Mouse (Mus musculus) lung, postnatal 10 days (tissue): ENCODE measurements at regions not wholly inside any gene's neighbourhood (a gene's known extent, or its start where the extent isn't known, plus 50 kb on each side); places are given as distances from the start of the nearest gene placed in this dataset.
"Not testable (repeated sequence)": the region's sequence is repeated elsewhere in the genome, so short reads cannot be mapped to it uniquely, and the experiment has no call there.

Source experiments
- DNase-seq: peaks from one replicate; pipeline ENCODE4 v3.0.0; 2021

DNA sequence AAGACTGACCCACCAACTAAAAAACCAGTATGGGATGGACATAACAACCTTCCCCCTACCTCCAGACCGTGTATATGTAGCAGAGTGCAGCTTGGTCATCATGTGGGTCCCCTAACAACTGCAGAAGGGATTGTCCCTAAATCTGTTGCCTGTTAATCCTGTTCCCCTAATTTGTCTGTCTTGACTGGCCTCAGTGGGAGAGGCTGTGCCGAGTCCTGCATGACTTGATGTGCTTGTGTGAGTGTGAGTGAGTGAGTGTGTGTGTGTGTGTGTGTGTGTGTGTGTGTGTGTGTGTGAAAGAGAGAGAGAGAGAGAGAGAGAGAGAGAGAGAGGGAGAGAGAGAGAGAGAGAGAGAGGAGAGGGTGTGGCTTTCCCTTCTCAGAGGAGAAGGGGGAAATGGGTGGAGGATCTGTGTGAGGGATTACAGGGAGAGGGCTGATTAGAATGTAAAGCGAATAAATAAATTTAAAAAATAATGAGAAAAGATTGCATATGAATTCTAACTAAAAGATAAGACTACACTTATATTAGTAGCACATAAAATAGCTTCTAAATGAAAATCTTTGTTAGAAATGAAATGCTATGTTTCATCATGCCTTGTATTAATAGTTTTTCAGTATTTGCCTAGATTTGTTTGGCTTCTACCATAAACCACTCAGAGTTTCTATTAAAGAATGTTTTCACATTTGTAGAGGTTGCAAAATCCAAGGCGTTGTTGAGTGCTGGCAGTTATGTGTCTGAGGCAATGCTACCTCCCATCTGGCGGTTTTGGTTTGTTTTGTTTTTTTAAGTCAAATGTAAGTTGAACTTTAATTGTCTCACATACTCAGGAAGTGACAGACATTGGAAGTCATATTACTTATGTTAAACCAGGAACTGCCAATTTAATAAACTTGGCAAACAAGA is 740.9 kb downstream of the Abca13 start:
- peak; percentile 33 for DNase-seq

DNA sequence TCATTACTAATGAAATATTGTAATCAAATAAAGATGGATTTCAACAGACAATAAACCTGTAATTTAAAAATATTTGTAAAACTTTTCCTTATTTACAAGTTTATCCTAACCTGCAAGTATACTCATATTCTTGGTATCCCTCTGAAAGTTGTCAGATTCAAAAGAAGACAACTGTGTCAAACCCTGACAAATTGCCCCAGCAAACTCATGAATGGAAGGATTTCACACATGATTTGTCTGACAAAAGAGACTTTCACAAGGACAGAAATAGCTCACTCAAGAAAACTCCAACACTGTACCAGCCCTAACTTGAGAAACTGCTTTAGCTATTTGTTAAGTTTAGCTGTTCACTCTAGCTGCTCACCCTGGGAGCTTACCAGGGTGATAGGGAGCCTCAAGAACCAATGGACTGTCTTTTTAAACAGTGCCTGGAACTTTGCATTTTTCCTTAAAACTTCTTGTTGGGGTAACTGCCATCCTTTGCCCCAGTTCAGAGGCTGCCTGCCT is 771.0 kb downstream of the Abca13 start:
- no peak for DNase-seq

DNA sequence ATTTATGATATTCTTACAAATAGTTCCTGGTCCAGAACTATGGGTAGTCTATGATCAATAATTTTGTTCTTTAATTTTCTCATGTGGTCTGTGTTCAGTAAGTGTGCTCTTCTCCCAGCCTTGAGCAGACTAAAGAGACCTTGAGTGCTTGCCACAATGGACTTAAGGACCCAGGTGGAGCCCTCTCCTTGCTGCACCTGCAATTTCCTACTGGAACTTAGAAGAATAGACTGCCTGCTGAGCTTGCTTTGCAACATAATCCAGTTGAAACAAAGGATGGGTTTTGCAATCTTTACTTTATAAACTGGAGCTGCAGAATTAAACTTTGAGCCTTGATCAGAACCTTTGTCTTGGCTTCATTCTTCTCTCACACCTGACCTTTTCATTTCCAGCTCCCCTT is 791.2 kb downstream of the Abca13 start:
- no peak for DNase-seq

DNA sequence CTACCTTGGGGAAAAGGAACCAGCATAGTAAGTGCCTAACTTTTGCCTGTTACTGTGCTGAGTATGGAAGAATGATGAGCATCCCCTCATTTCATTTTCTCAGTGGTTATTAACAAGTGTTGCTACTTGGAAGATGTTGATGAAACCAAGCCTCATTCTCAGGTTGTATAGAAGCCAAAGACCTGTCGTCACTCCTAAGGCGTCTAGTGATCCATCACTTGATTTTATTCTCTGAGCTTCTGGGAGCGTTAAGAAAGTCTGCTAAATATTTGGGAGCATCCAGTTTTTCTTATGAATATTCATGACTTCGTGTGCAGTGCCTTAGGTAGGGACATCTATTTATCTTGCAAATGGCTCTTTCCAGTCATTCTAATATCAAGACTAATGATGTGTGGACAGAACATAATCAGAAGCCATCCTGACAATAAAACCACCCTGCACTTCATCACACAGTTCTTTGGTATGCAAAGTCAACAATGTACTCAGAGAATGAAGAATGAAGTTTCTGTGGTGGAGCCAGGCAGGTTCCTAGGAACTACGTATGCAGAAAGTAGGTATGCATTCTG is 802.9 kb downstream of the Abca13 start:
- no peak for DNase-seq

DNA sequence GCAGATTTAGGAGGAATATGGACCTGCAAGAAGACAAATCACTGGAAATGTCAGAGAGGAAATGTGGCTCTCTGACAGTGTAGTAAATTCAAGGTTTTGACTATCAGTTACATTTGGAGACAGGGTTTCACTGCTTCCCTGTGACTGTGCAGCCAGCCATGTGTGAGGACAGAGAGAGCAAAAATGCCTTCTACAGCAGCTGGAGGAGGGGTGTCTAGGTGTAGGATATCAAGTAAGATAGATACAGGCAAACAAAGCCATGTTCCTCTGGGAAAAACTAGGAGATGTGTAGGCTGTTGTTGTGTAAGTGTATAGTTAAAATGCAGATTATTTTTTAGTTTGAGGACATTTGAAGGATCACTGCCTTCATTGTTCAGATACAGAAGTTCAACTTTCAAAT is 803.6 kb downstream of the Abca13 start:
- DNase-seq = no peak

DNA sequence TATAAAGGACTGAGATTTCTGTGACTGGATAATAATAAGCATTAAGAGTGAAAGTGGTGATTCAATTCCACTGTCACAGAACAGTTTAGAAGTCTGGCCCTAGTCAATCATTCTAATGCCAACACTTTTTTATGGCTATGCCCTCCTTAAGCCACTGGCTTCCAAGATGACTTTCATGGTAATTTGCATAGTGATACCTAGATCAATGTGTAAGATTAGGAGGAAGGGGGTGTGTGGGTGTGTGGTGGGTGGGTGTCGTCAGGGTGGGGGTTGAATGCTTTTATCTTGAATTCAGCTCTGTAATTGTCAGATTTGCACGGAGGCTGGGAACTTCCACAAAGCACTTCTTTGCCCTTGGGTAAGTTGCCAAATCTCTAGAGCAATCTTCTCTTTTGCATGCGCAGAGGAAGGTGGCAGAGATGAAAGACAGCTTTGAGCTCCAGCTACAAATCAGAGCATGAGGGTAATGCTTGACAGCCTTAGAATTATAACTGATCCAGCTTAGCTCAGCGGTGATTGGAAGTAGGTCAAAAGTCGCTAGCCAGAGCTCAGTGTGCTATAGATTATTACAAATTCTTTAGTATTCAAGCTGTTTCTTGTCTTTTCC is 805.9 kb downstream of the Abca13 start:
- peak; percentile 57 for DNase-seq

DNA sequence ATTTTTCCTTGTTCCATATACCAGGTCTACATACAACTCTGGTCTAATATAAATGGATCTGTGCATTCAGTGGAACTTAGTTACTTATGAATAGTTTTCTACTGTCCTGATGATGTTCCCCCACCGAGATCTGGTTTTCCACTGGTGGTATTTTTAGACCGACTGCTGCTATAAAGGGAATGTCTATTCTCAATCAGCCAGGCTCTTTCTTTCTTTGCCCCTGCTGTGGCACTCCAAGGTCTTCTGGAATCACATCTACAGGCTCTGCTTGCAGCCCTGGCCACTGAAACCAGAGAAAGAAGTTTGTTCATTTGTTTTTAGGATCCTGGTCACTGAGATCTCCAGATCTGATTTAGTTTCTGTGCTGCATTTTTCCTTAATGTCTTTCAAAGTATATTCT is 810.4 kb downstream of the Abca13 start:
- DNase-seq = no peak

DNA sequence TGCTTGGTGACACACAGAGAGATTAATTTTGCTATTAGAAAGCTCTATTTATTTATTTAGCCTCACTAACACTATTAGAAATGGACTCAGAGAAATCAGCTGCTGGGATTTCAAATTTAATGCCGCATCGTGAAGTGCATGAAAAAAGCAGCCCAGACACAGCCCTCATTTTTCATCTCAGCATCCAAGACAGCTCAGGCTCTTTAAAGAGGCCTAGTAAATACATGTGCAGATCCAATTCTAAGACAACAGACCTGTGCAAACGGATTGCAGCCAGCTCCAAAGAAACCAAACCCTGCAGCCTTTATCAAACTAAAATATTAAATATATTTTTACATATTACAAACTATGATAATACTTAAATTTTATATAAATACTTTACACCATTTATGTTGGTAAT is 815.1 kb downstream of the Abca13 start:
- DNase-seq = no peak

DNA sequence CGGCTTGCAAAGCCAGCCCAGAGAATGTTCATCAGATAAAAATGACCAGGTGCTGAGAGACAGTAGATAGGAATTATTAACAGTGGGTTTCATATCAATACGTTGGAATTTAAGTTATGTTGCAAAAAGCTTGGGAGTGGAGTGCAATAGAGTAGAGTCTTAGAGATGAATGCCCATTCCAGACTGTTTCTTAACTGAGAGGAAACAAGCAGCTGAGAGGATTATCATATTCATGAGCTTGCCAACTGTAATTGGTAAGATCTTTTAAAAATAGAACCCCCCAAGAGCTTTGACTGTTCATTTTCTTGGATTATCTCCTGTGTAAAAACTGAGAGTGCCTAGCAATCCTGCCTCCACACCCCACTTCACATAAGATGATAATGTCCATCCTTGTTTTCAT is 854.9 kb downstream of the Abca13 start:
- no peak for DNase-seq

DNA sequence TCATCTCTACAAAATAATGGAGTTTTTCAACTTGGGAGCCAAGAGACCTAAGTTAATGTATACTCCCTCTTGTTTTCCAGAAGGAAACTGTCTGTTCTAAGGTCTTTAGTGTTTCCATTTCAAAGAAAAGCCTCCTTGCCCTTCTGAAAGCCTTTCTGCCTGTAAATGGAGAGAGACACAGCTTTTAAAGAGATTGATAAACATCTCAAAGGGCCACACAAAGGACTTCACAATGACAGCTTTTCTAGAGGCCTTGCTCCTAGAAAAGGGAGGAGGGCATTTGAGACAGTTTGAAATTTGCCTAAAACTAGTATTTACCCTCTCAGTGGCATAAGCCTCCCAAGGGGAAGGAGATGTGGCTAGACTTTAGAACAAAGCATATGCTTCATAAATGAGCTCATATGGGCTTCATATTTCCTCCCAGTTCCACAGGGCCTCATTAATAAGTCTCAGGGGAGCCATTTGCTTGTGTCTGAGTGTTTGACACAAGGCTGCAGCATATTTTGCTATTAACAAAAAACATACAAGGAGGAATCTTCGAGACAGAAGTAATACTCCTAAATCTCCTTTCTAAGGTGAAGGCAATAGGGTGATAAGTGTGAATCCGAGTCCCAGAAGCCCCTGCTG is 860.0 kb downstream of the Abca13 start:
- no peak for DNase-seq

DNA sequence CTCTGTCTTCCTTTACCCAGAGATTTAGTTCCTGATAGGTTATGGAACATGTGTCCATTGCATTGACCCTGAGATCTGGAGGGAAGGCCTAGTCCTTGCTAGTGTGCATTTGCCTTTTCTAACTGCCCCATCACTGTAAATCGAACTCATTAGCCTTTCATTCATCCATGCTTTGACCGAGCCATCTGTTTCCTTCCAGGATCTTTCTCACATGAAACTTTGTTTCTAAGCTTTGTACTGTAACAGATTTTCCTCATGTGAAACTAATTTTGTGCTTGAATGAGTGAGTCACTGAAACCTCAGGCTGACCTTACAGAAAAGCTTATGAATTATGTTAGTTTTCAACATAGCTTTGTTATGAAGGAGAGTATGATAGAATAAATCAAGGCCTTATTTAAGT is 880.1 kb downstream of the Abca13 start:
- DNase-seq = no peak

DNA sequence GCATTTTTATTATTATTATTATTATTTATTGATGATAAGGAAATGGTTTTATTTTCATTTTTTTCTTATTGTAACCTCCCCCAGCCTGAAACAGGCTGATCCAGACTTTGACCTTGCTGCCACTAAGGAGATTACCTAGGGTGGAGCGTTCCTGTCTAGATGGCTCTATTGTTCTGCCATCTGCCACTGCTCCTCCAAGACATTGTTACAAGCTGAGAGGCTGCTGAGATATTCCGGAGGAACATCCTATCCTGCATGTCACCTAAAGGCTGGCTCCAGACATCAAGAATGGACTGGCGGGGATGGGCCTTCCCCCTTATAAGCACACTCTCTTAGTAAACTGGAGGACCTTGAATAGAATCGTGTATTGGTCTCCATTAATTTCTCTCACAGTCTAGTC is 896.2 kb downstream of the Abca13 start:
- DNase-seq = no peak

DNA sequence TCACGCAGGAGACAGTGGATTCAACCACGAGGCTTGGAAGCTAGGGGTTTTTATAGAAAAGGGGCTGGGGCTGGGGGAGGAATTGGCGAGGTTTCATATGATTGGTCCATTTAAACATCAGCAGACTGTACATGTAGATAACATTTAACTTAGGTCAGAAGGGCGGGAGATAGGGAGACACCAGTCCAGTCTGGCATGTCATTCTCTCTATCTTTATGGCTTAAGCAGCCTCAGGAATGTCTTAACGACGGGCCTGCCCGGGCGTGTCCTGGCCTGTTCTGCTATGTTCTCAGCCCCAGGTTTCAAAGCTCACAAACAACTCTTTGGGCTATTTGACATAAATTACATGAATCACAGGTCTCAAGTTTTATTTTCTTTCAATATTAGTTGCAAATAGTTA is 910.6 kb downstream of the Abca13 start:
- DNase-seq = not testable (repeated sequence)

DNA sequence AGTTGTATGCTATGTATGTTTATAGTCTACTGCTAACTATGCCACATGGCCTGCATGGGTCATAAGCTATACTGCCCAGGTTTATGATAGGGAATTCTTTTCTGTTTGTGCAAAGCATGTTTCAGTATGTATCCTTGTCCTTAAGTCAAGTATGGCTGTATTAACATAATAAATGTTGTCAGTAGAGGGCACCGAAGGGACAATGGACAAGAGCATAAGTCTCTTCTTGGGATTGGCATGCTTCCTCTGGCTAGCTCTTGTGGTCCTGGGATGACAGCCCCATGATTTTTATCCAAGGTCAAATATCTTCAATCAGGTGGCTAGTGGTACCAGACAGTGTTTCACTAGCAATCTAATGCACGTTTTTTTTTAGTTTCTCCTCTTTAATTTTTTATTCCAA is 913.3 kb downstream of the Abca13 start:
- no peak for DNase-seq

DNA sequence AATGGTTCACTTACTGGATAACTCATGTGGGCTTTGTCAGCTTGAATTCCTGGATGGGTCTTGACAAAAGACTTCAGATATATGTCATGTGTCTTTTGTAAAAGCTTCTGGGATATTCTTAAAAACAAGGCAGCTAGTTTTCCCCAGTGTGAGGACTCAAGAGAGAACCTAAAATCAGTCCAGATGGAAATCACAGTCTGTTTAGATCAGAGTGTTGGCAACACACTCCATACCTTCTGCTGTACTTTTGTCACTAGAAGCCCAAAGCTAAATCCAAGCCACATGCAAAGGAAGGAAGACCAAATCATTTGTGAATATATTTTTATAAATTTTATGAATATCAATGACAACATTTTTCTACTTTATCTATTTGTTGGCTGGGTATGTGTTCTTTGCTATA is 950.4 kb downstream of the Abca13 start:
- DNase-seq = no peak

DNA sequence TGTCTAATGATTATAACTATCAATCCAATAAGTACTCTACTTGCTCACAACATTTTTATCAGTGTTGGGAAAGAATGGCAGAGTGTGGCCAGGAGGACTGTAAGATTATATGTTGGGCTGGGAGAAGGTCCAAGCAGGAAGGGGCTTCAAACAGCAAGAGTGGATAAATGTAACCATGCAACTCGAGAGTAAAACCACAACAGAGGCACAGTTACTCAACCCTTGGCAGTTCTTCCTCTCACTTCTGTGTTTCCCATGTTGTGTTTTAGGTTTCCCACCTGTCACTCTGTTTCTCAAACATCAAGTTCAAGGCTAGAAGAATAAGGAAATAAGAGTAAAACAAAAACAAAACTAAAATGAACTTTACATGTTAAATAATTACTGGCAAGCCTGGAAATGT is 957.4 kb downstream of the Abca13 start:
- no peak for DNase-seq

DNA sequence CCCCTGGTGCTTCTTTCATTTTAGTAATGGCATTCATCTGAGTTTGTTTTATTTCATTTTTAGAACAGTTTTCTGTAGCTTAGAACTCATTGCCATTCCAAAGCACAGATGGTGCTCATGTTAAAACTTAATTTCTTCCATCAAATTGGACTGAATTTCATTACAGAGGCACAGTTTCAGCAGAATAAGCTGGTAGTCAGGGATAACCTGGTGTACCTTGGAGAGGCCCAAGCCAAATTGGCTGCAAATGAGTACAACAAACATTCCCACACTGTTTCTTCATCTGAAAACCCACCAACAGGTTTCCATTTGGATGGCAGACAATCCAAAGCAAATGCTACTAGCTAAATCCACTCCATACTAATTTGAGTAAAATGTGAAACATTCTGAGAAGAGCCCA is 960.2 kb upstream of the Vwc2 start:
- DNase-seq = no peak

DNA sequence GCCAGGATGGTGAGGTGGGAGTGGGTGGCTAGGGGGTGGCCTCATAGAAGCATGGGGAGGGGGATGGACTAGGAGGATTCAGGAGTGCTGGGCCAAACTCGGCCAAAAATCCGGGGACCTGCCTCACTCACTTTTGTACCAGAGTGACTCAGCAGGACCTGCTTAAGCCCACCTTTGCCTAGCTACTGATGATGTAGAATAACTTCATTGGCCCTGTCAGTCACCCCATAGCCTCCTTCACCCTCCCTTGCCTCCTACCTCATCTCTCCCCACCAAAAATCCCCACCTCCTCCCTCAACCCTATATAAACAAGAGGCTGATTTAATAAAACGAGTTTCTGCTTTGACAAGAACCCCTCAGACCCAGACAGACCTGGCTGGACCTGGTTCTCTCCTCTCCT is 920.3 kb upstream of the Vwc2 start:
- DNase-seq = no peak

DNA sequence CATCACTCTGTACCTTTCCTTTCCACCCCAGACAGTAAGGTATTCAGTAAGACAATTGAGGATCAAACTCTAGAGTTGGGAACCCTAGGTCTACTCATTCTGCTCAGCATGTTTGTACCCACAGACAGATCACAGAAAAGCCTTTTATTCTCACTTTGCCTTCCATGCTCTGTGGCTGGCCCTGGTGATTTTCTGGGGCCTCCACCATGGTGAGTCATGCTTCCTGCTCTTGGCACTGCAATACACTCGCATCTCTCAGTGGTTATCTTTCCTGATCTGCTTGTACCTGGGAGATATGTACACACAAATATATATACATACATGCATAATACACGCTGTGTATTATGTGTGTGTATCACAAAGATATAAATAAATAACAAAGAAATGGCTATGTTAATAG is 919.2 kb upstream of the Vwc2 start:
- DNase-seq = no peak

DNA sequence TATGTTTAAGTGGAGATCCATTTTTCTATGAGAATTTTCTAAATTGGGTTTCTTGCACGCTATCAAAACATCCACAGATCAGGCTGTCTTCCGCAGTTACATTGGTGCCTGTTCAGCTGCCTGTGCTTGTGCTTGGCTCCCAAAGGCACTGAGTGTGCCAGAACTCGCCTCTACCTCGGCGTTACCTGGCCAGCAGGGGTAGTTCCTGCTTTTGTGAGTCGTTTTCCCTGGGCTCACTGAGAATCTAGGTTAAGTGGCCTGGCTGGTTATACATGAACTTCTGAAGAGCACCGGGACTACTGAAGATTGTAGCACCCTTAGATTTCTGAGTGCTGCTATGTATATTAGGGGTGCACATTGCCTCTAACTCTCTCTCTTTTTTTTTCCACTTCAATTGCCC is 913.0 kb upstream of the Vwc2 start:
- peak; percentile 39 for DNase-seq

DNA sequence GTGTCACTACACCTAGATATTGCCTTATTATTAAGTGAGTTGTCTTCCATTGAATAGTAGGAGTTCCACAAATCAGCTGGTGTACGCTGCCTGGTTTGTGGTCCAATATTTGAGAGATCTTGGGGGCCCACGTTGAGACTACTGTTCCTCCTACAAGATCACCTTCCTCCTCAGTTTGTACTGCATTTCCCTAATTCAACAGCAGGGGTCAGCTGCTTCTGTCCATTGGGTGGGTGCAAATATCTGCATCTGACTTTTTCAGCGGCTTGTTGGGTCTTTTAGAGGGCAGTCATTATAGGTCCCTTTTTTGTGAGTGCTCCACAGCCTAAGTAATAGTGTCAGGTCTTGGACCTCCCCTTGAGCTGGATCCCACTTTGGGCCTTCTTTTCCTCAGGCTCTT is 908.8 kb upstream of the Vwc2 start:
- DNase-seq = no peak
